Mouse (Mus musculus) left cerebral cortex, postnatal 36 days (tissue): ENCODE measurements at regions not wholly inside any gene's neighbourhood (a gene's known extent, or its start where the extent isn't known, plus 50 kb on each side); places are given as distances from the start of the nearest gene placed in this dataset.

Experiments
- DNase-seq, 2 experiments: peaks; one replicate each; pipeline ENCODE4 v3.0.0; 2021 to 2022; ENCODE audit warnings: low spot score in 2 of 2, mixed read lengths in 1 of 2
- intact Hi-C: fragments of 180-260 bp; cut with DNase I; formaldehyde crosslinking; loops from one replicate; pipeline ENCODE4 v1.15.1; 2025

DNA sequence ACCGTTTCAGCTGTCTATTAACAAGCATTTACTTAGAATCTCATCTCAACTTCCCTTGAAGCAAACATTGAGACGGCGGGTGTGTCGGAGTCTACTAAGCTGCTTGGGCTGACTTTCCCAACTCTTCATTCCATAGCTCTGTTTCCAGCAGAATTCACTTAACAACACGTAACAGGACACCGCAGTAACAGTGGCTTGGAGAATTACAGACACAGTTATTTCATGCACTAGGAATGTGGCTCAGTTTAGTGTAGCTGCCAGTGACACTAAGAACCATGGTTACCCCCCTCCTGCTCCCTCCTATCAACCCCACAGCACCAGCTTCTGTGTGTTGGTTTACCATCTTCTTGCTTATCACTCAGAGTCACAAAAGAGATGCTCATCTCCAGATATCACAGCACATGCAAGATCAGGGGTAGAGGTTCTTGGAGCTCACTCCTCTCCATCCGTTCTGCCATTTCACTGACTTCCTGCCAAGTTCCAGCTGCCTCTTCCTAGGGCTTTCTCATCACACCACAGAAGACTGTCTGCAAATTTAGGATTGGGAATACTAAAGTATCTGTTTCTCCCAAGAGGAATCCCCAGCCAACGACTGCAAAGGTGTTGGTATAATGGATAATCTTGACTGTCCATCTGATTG lies 90.7 kb downstream of the Banf2 start:
- DNase-seq: no peak
- intact Hi-C loops: loop anchor here (5.0 kb wide), 1 partner anchor 71 kb away; no protein-coding TSS in a partner anchor

GRCm38 (mm10) chr2:144127082-144128037 lies 94.5 kb downstream of the Banf2 start:
- DNase-seq: no peak
- intact Hi-C loops: no loop called here

- intact Hi-C loops: no loop called here
- no peak for DNase-seq
Observed at GRCm38 (mm10) chr2:144128038-144128402, 95.2 kb downstream of the Banf2 start.

DNA sequence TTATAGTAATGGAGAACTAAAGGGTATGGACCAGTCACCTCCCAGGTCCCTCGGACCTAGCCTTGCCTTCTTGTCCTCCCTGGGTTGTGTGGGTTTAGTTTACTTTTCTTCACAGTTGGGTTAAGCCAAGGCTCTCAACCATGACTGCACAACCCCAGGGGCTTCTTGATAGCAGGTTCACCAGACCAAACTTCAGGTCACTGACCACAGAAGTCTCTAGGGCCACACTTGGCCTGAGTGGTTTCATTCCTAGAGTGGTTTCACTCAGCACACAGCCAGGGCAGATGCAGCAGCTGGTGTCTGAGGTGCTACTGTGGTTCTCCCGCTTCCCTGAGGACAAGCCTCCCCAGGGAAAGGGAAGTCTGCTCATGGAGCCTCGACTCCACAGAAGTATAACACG lies 95.7 kb downstream of the Banf2 start:
- no peak for DNase-seq
- intact Hi-C loops: no loop called here

GRCm38 (mm10) chr2:144133806-144134574 lies 101.1 kb downstream of the Banf2 start:
- intact Hi-C loops: no loop called here
- DNase-seq: no peak

GRCm38 (mm10) chr2:144134575-144134958 lies 101.7 kb downstream of the Banf2 start:
- DNase-seq: peak; percentile 34 to 38
- intact Hi-C loops: no loop called here

DNA sequence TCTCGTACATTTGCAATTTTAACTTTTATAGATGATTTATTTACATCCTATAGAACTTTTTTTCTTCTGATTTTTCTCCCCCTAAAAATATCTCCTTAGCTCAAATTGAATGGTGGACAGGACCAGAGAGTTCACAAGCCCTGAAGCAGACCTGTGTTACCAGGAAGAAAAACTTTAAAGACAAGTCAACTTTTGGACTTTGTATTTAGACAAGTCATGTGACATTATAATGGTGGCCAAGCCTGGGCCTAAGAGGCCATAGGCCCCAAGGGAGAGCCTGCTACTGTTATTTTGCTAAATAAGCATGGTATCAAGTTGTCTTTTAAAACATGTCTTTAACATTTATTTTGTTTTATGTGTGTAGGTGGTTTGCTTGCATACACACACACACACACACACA lies 102.7 kb downstream of the Banf2 start:
- DNase-seq: no peak
- intact Hi-C loops: no loop called here

DNA sequence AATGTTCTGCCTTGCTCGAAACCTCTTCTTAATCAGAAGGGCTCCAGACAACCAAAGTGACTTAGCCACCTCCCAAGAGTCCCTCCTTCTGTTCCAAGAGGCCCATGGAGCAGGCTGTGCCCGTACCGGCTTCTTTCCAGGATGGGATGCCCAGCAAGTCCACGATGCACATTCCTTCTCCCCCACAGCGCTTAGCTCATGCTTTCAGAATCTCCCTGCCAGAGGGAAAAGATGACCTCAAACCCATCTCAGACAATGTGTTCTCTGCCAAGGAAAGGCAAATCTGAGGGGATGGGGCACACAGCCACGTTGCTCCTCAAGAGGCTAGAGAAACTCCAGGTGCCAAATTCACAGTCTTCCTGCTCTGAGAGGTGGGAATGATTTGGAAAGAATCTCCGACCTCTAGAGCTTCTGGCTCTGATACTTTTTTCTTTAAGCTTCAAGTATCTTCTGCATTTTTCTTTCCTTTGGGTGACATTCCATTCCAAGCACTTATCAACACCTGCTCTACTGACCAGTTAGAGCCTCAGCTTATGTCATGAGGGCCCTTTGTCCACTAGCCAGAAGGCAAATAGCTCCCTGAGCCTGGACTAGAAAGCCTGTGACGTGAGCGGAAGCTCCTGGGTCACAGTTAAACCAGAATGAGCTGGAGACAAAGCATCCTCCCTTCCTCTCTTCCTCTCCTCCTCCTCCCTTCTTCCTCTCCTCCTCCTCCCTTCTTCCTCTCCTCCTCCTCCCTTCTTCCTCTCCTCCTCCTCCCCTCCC lies 110.9 kb downstream of the Banf2 start:
- intact Hi-C loops: no loop called here

GRCm38 (mm10) chr2:144144486-144145136 lies 111.8 kb downstream of the Banf2 start:
- intact Hi-C loops: no loop called here

More for the DNA sequence above, 110.9 kb downstream of the Banf2 start:
- no peak for DNase-seq

GRCm38 (mm10) chr2:144156456-144157211 lies 113.8 kb upstream of the Mgme1 start:
- DNase-seq: no peak
- intact Hi-C loops: no loop called here

More at GRCm38 (mm10) chr2:144144486-144145136, 111.8 kb downstream of the Banf2 start:
- DNase-seq: no peak

DNA sequence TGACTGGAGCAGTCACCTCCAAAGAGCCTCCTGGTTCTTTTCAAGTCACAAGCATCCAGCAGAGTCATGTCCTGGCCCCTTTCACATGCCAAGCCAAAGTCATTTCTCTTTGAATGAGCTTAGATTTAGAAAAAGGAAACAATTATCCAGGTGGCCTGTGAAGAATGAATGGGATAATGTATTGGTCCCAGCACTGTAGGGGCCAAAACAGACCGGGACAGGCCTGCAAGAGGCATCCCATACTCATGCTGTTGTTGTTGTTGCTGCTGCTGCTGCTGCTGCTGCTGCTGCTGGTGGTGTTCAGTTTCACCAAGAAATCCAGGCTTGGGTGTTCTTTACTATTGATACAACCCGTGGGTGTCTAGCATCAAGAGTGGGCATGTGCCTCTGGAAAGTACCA lies 113.1 kb upstream of the Mgme1 start:
- intact Hi-C loops: no loop called here
- no peak for DNase-seq

GRCm38 (mm10) chr2:144158256-144158655 lies 112.2 kb upstream of the Mgme1 start:
- DNase-seq: no peak
- intact Hi-C loops: no loop called here

DNA sequence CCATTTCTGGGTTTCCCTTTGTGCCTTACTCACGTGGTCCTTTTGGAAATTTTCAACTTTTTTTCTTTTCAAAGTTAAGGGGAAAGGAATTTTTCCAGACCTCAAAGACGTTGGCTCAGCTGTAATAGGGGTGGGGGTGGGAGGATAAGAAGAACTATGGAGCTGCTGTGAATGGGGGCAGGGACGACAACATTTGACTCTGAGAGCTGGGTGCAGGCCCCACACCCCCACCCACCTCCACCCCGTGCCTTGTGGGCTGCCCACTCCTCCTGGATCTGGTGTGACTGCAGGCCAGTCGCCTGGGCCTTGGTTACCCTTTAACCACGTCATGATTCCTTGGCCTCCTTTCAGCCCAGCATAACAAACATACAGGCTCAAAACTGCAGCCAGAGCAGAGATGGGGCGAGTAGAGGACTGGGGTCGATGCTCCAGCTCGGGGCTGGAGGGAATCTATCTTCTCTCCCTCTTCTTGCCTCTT lies 110.6 kb upstream of the Mgme1 start:
- intact Hi-C loops: loop anchor here (10.0 kb wide), 2 partner anchors 115 to 145 kb away; partner anchors contain the start of gene Rrbp1
- DNase-seq: no peak

GRCm38 (mm10) chr2:144160434-144160833 lies 110.0 kb upstream of the Mgme1 start:
- intact Hi-C loops: loop anchor here (10.0 kb wide), 2 partner anchors 116 to 146 kb away; partner anchors contain the start of gene Rrbp1
- DNase-seq: no peak

GRCm38 (mm10) chr2:144161852-144162251 lies 108.6 kb upstream of the Mgme1 start:
- intact Hi-C loops: loop anchor here (10.0 kb wide), 2 partner anchors 117 to 147 kb away; partner anchors contain the start of gene Rrbp1
- no peak for DNase-seq

DNA sequence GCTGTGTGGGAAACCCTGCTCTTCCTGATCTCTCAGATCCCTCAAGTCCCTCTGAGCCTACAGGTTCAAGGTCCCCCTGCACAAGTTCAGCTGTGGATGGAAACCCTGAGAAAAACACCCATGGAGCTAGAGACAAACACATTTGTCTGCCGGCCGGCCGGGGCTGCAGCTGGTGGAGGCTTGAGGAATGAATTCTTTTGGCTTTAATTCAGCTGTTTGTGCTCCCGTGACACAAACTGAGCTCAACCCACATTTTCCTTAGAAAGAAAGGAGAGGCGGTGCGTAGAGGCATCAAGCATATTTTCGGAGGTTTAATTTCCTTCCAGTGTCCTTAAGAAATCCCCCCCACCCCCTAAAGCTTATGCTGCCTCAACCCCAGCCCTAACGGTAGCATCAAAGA lies 106.4 kb upstream of the Mgme1 start:
- peak; percentile 29 to 30 for DNase-seq
- intact Hi-C loops: loop anchor here (10.0 kb wide), 2 partner anchors 119 to 149 kb away; partner anchors contain the start of gene Rrbp1

DNA sequence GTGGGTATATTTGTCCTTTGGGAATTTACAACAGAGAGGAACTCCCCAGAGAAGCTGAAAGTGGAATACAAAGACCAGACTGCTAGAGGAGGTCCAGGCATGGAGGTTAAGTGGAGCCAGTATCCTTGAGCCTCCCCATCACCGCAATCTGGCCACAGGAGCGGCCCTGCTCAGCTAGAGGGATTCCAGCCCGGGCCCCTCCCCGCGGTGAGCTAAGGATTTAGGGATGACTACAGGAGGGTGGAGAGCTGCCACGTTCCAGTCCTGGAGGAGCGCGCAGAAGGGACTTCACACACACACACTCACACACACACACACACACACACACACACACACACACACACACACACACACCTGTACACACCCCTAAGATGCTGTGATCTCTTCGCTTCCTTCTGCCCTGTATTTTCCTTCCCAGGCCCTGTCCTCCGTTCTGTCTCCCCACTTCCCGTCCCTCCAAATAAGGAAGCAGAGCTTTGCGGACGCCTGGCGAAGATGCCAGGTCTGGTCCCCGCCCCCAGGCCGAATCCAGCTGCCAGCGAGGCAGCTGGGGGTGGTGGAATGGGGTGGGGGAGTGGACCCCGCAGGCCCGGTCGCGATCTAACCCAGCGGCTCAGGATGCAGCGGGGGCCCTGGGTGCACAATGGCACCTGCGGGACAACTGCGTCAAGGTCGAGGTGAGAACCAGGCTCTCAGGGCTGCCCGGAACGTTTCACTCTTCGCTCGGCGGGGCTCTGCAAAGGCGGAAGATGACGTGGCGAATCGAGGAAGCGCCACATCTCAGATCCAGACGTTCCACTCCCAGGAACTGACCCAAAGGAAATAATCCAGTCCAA lies 105.3 kb upstream of the Mgme1 start:
- intact Hi-C loops: loop anchor here (10.0 kb wide), 2 partner anchors 120 to 150 kb away; partner anchors contain the start of gene Rrbp1
- DNase-seq: peak; percentile 85 to 88
